Mouse (Mus musculus) stomach, postnatal 0 days (tissue): ENCODE data around the gene Foxp1.

Experiments used
- CTCF ChIP-seq: IDR thresholded peaks from 2 replicates; pipeline ENCODE4 v1.5.1; 2016; ENCODE audit warnings: antibody characterized with exemption, low read depth, mild to moderate bottlenecking, moderate library complexity
- EP300 ChIP-seq: optimal IDR thresholded peaks from 2 replicates; pipeline ENCODE3; 2016; ENCODE audit warnings: antibody characterized with exemption

DNA sequence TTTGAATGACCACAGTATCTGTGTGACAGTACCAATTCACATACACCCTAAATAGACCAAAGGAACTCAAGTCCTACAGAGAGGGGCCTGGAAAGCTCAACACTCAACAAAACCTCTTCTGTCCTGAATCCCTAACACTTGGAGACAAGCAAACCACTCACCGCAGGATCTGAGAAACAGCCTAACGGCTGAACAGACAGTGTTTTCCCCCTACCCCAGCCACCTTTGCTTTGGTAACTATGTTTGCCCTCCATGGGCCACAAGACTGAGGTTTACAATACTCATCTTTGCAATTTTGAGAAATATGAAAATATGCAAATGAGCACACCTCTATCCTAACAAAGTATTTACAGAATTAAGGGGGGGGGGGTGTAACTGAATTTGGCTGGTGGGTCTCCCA is 525.7 kb downstream of the Foxp1 start:
- no peak for TF ChIP-seq EP300
- no peak for TF ChIP-seq CTCF
